In the genomic region with DNA sequence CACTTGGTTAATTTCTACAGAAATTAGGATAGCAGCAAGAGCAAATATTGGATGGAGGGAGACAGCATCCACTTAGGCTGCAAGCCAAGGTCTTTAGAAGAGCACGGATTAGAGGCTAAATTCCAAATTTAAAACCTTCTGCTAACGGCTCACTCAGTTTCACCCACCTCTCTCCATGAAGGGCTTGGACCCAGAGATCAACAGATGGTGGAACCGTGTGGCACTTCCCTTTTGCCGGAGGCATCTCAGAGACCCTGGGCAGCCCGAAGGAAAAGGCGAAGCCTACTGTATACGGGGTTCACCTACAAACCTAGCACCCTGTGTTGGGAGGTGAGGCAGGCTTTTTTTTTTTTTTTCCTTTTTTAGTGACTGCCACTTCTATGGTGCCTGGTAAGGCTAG, we compare ENCODE assay signal across 24 mouse cellular contexts.
DNase-seq lines count a peak whose midpoint lies in the region; ATAC-seq and TF ChIP-seq lines count a peak whose summit lies in the region.
"Had no signal": no experiment of that assay in that cellular context is flagged by ENCODE, and none has a peak within 500 bp of the region (broad histone marks: within the 10 kb centered on the region; RNA-seq: fewer than 3 reads in every experiment).

No protein-coding gene starts in this region.

- no peaks in the 10 kb centered on the region for H3K27me3 ChIP-seq in liver, adult 2 months (ENCODE audit: control insufficient read depth, insufficient read depth, low read length)
- no peaks in the 10 kb centered on the region for H3K27me3 ChIP-seq in liver, embryonic 11.5 days (replicated peaks; ENCODE audit: control insufficient read depth, insufficient read depth, low read length)
- H3K27me3 ChIP-seq in forebrain, embryonic 16.5 days (replicated peaks; ENCODE audit: control insufficient read depth, insufficient read depth, low read length), result no peaks in the 10 kb centered on the region
- no peaks in the 10 kb centered on the region for H3K27me3 ChIP-seq in kidney, adult 2 months (replicated peaks; ENCODE audit: control insufficient read depth, insufficient read depth, low read length)
- H3K27me3 ChIP-seq: heart, embryonic 12.5 days; liver, embryonic 13.5 days; megakaryocyte, embryonic 14.5 days; midbrain, embryonic 12.5 days had no signal

- WGBS in liver, adult 2 months, result 60% methylated on average over 7 of the region's 7 CpGs
- WGBS in liver, embryonic 11.5 days, result 85% methylated on average over 7 of the region's 7 CpGs
- WGBS in forebrain, embryonic 16.5 days, result 66% methylated on average over 7 of the region's 7 CpGs
- WGBS in kidney, adult 2 months, result 85% methylated on average over 7 of the region's 7 CpGs

- H3K9me3 ChIP-seq in liver, embryonic 11.5 days (ENCODE audit: control insufficient read depth, low read length), result no peaks in the 10 kb centered on the region
- H3K9me3 ChIP-seq in forebrain, embryonic 16.5 days (ENCODE audit: control insufficient read depth, low read length), result no peaks in the 10 kb centered on the region
- H3K9me3 ChIP-seq: forebrain, embryonic 13.5 days; heart, embryonic 12.5 days; hindbrain, embryonic 13.5 days; limb, embryonic 13.5 days; liver, embryonic 13.5 days; midbrain, embryonic 12.5 days had no signal

- no peaks in the 10 kb centered on the region for H3K36me3 ChIP-seq in liver, adult 2 months (ENCODE audit: control insufficient read depth, insufficient read depth, low read length)
- H3K36me3 ChIP-seq in liver, embryonic 11.5 days (ENCODE audit: control insufficient read depth, insufficient read depth, low read length), result no peaks in the 10 kb centered on the region
- H3K36me3 ChIP-seq in forebrain, embryonic 16.5 days (ENCODE audit: control insufficient read depth, insufficient read depth), result no peaks in the 10 kb centered on the region
- H3K36me3 ChIP-seq in kidney, adult 2 months (ENCODE audit: control insufficient read depth, insufficient read depth, low read length), result no peaks in the 10 kb centered on the region
- H3K36me3 ChIP-seq: heart, embryonic 12.5 days; hindbrain, embryonic 13.5 days; limb, embryonic 13.5 days; liver, embryonic 13.5 days; midbrain, embryonic 12.5 days had no signal

- H3K9ac ChIP-seq in liver, adult 2 months (ENCODE audit: low read depth, low read length), result no peak overlapping the region
- H3K9ac ChIP-seq in liver, embryonic 11.5 days (ENCODE audit: low read depth, low read length), result no peak overlapping the region
- H3K9ac ChIP-seq in forebrain, embryonic 16.5 days (replicated peaks; ENCODE audit: low read depth, low read length), result no peak overlapping the region
- H3K9ac ChIP-seq: forebrain, embryonic 13.5 days; heart, embryonic 12.5 days; hindbrain, embryonic 13.5 days; limb, embryonic 13.5 days; liver, embryonic 13.5 days; midbrain, embryonic 12.5 days had no signal

- H3K4me3 ChIP-seq in liver, adult 2 months (ENCODE audit: insufficient read depth, low read depth, low read length), result no peak overlapping the region
- no peak overlapping the region for H3K4me3 ChIP-seq in liver, embryonic 11.5 days (ENCODE audit: low read depth, low read length)
- no peak overlapping the region for H3K4me3 ChIP-seq in forebrain, embryonic 16.5 days (replicated peaks; ENCODE audit: low read length)
- H3K4me3 ChIP-seq in kidney, adult 2 months (ENCODE audit: insufficient read depth, low read depth, low read length), result no peak overlapping the region
- H3K4me3 ChIP-seq: forebrain, embryonic 13.5 days; heart, embryonic 12.5 days; hindbrain, embryonic 13.5 days; layer of hippocampus, adult 2 months; limb, embryonic 13.5 days; liver, embryonic 13.5 days; megakaryocyte, embryonic 14.5 days; midbrain, embryonic 12.5 days had no signal

- H3K4me1 ChIP-seq in liver, adult 2 months (ENCODE audit: control insufficient read depth, insufficient read depth, low read length), result peaks cover 19% of the 10 kb centered on the region
- 0 out of 2 replicates have a peak, but pooled peaks cover 4% of the 10 kb centered on the region for H3K4me1 ChIP-seq in liver, embryonic 11.5 days (replicated peaks; ENCODE audit: control insufficient read depth, insufficient read depth, low read length)
- H3K4me1 ChIP-seq in forebrain, embryonic 16.5 days (replicated peaks; ENCODE audit: control insufficient read depth, insufficient read depth, low read length), result peaks cover 12% of the 10 kb centered on the region
- H3K4me1 ChIP-seq in kidney, adult 2 months (ENCODE audit: control insufficient read depth, insufficient read depth, low read length), result peaks cover 2% of the 10 kb centered on the region; the same call in 1 of the 2 replicates
- H3K4me1 ChIP-seq: megakaryocyte, embryonic 14.5 days had no signal

- H3K79me2 ChIP-seq in liver, adult 2 months (ENCODE audit: control insufficient read depth, insufficient read depth, low read length), result no peaks in the 10 kb centered on the region

- H3K27ac ChIP-seq in liver, adult 2 months (replicated peaks; ENCODE audit: insufficient read depth, low read depth, low read length), result no peak overlapping the region
- H3K27ac ChIP-seq in liver, embryonic 11.5 days (ENCODE audit: low read depth, low read length), result no peak overlapping the region
- H3K27ac ChIP-seq in forebrain, embryonic 16.5 days (ENCODE audit: low read length), result no peak overlapping the region
- H3K27ac ChIP-seq in kidney, adult 2 months (ENCODE audit: insufficient read depth, low read depth, low read length), result no peak overlapping the region
- H3K27ac ChIP-seq: forebrain, embryonic 13.5 days; hindbrain, embryonic 13.5 days; layer of hippocampus, adult 2 months; limb, embryonic 13.5 days; liver, embryonic 13.5 days; midbrain, embryonic 12.5 days had no signal

- no peak for TF ChIP-seq POLR2A in liver, adult 2 months (IDR thresholded peaks at IDR 0.05; ENCODE audit: extremely low read depth, insufficient read depth, low read length)
- TF ChIP-seq POLR2A in kidney, adult 2 months (IDR thresholded peaks at IDR 0.05; ENCODE audit: low read depth, low read length), result no peak

- TF ChIP-seq CTCF in liver, adult 2 months (IDR thresholded peaks at IDR 0.05; ENCODE audit: low read depth, low read length), result no peak
- no peak for TF ChIP-seq CTCF in kidney, adult 2 months (conservative IDR thresholded peaks at IDR 0.05; ENCODE audit: insufficient read depth, insufficient read length, low read depth, low read length)

- peak; percentile 16 for DNase-seq in liver, adult 2 months (ENCODE audit: extremely low read depth, low read depth, low spot score)
- DNase-seq in liver, embryonic 11.5 days (ENCODE audit: low spot score), result no peak
- DNase-seq in cerebellum, adult 18-20 months, result peak; percentile 41 to 45
- peak; percentile 55 to 67 for DNase-seq in cerebellum, postnatal 10 days
- no peak for DNase-seq in kidney, adult 2 months
- no peak for DNase-seq in thymus, postnatal 25 days
- DNase-seq: adrenal gland, postnatal 14 days; gastrocnemius, postnatal 14 days; heart, adult 18-20 months; heart, postnatal 4 days; kidney, postnatal 36 days; liver, embryonic 13.5 days; lung, adult 18-20 months; lung, postnatal 4 days had no signal

- no peak overlapping the region for H3K4me2 ChIP-seq in liver, embryonic 11.5 days
- H3K4me2 ChIP-seq in forebrain, embryonic 16.5 days (ENCODE audit: low read length), result no peak overlapping the region
- H3K4me2 ChIP-seq: forebrain, embryonic 13.5 days; heart, embryonic 12.5 days; hindbrain, embryonic 13.5 days; limb, embryonic 13.5 days; liver, embryonic 13.5 days; midbrain, embryonic 12.5 days had no signal

- ATAC-seq in liver, embryonic 11.5 days (replicated peaks; ENCODE audit: low FRiP score), result no peak
- no peak for ATAC-seq in forebrain, embryonic 16.5 days
- ATAC-seq: forebrain, embryonic 13.5 days; intestine, postnatal 0 days; lung, postnatal 0 days had no signal

Comparison
In these comparisons a context has a peak if more than half of its experiments do, and no peak if none do; other contexts are left out.
1. DNase-seq: peak in liver, adult 2 months (single experiment), cerebellum, adult 18-20 months (2 of 2) and cerebellum, postnatal 10 days (2 of 2); none in liver, embryonic 11.5 days (single experiment), kidney, adult 2 months (single experiment) and thymus, postnatal 25 days (single experiment).